Mouse (Mus musculus) spleen, adult 2 months (tissue): ENCODE results near the gene Kctd2.

ENCODE experiments used
- CTCF ChIP-seq: fragments of 200-500 bp; IDR thresholded peaks from 2 replicates; pipeline ENCODE4 v1.5.1; 2011; ENCODE audit warnings: mild to moderate bottlenecking, inconsistent platforms; ENCODE audit not compliant: insufficient read depth, insufficient read length, insufficient replicate concordance; ENCODE audit errors: extremely low read depth
- POLR2A ChIP-seq: fragments of 200-500 bp; IDR thresholded peaks from 2 replicates; pipeline ENCODE4 v1.6.1; 2011; ENCODE audit warnings: low read depth, low read length, inconsistent platforms

GRCm38 (mm10) chr11:115439326-115439725 lies 19.4 kb downstream of the Kctd2 start:
- TF ChIP-seq CTCF (no peak), POLR2A (no peak)
